ENCODE assay signal across 9 mouse cellular contexts in genomic region chr17:47526856-47527520, GRCm38 (mm10). TPM values are rescaled to one million over a fixed set of nuclear protein-coding genes. Genes with fewer than 3 reads are reported as not detected.
DNase-seq lines count a peak whose midpoint lies in the region; ATAC-seq and TF ChIP-seq lines count a peak whose summit lies in the region.
"Had no signal": no experiment of that assay in that cellular context is flagged by ENCODE, and none has a peak within 500 bp of the region (broad histone marks: within the 10 kb centered on the region; RNA-seq: fewer than 3 reads in every experiment).

No protein-coding gene starts in this region.

- TF ChIP-seq CTCF in intestine, postnatal 0 days (IDR thresholded peaks at IDR 0.05; ENCODE audit: low read depth) = no peak

- intact Hi-C loops in heart, postnatal 36 days (cut with DNase I) = no loop called here

- H3K4me2 ChIP-seq in heart, embryonic 12.5 days = peak overlapping the region; percentile 16; the same call in 1 of the 2 replicates
- H3K4me2 ChIP-seq in intestine, postnatal 0 days (replicated peaks; ENCODE audit: low read depth) = peak overlapping the region; percentile 32; the same call in 1 of the 2 replicates
- peak overlapping the region; percentile 20; the same call in 1 of the 2 replicates for H3K4me2 ChIP-seq in stomach, embryonic 16.5 days (ENCODE audit: low read depth, low read length)

- no peak for ATAC-seq in heart, embryonic 12.5 days (ENCODE audit: insufficient number of reproducible peaks, low FRiP score)
- 0 out of 2 replicates have a peak, but pooled peaks have one; percentile 32 for ATAC-seq in intestine, postnatal 0 days
- peak; percentile 44; the same call in 1 of the 2 replicates for ATAC-seq in stomach, embryonic 16.5 days (ENCODE audit: insufficient read depth, low FRiP score)

- 83% methylated on average over 17 of the region's 17 CpGs for WGBS in heart, embryonic 12.5 days
- WGBS in intestine, postnatal 0 days = 61% methylated on average over 17 of the region's 17 CpGs
- 63% methylated on average over 17 of the region's 17 CpGs for WGBS in stomach, embryonic 16.5 days

- peaks cover 69% of the 10 kb centered on the region for H3K4me1 ChIP-seq in heart, embryonic 12.5 days (replicated peaks)
- H3K4me1 ChIP-seq in intestine, postnatal 0 days (replicated peaks; ENCODE audit: control insufficient read depth, insufficient read depth, low read length) = peaks cover 26% of the 10 kb centered on the region
- H3K4me1 ChIP-seq in stomach, embryonic 16.5 days (ENCODE audit: control insufficient read depth, insufficient read depth, low read length) = peaks cover 54% of the 10 kb centered on the region

- peak overlapping the region; percentile 59 for H3K9ac ChIP-seq in heart, embryonic 12.5 days
- H3K9ac ChIP-seq in intestine, postnatal 0 days (ENCODE audit: low read depth, low read length) = peak overlapping the region; percentile 27; the same call in 1 of the 2 replicates
- H3K9ac ChIP-seq in stomach, embryonic 16.5 days (ENCODE audit: low read length) = peak overlapping the region; percentile 70; the same call in 1 of the 2 replicates

- no peak overlapping the region for H3K4me3 ChIP-seq in heart, embryonic 12.5 days
- no peak overlapping the region for H3K4me3 ChIP-seq in intestine, postnatal 0 days (ENCODE audit: low read depth, low read length)
- no peak overlapping the region for H3K4me3 ChIP-seq in stomach, embryonic 16.5 days (replicated peaks; ENCODE audit: low read length)
- H3K4me3 ChIP-seq: left cerebral cortex, adult 2 months had no signal

- no peaks in the 10 kb centered on the region for H3K36me3 ChIP-seq in heart, embryonic 12.5 days
- no peaks in the 10 kb centered on the region for H3K36me3 ChIP-seq in intestine, postnatal 0 days (ENCODE audit: control insufficient read depth, insufficient read depth)
- H3K36me3 ChIP-seq in stomach, embryonic 16.5 days (ENCODE audit: control insufficient read depth, insufficient read depth, low read length) = no peaks in the 10 kb centered on the region

- H3K27me3 ChIP-seq in heart, embryonic 12.5 days (replicated peaks) = no peaks in the 10 kb centered on the region
- H3K27me3 ChIP-seq in intestine, postnatal 0 days (replicated peaks; ENCODE audit: control insufficient read depth, insufficient read depth, low read length) = no peaks in the 10 kb centered on the region
- H3K27me3 ChIP-seq in stomach, embryonic 16.5 days (ENCODE audit: control insufficient read depth, insufficient read depth, low read length) = no peaks in the 10 kb centered on the region

- DNase-seq in heart, postnatal 36 days = no peak
- DNase-seq in thymus, postnatal 14 days = peak; percentile 54
- no peak for DNase-seq in thymus, postnatal 4 days
- DNase-seq in frontal cortex, postnatal 10 days (ENCODE audit: low spot score in 2 of 2) = no peak
- DNase-seq in cerebellum, adult 11 months = no peak

- H3K27ac ChIP-seq in heart, embryonic 12.5 days (ENCODE audit: poor library complexity, severe bottlenecking) = peak overlapping the region; percentile 95
- H3K27ac ChIP-seq in intestine, postnatal 0 days (ENCODE audit: low read depth, low read length) = peak overlapping the region; percentile 76
- peak overlapping the region; percentile 88 for H3K27ac ChIP-seq in stomach, embryonic 16.5 days (ENCODE audit: low read length)
- H3K27ac ChIP-seq: left cerebral cortex, adult 2 months had no signal

- H3K9me3 ChIP-seq in heart, embryonic 12.5 days (replicated peaks) = no peaks in the 10 kb centered on the region
- H3K9me3 ChIP-seq in intestine, postnatal 0 days (ENCODE audit: control insufficient read depth) = no peaks in the 10 kb centered on the region
- no peaks in the 10 kb centered on the region for H3K9me3 ChIP-seq in stomach, embryonic 16.5 days (replicated peaks; ENCODE audit: control insufficient read depth, low read length)

RNA-seq across cellular contexts. Expression of gene Ccnd3, which starts 22.1 kb away (rescaled TPM):
- polyA plus RNA-seq in heart, embryonic 12.5 days (2016; fragmentation: Nextera tagmentation; extraction: Ambion mirVana) = 533 and 538 TPM in 2 replicates
- 10 to 100 TPM; 79.8 to 88.7 TPM for total RNA-seq in heart, postnatal 36 days (2021)
- polyA plus RNA-seq in intestine, postnatal 0 days (2015; fragmentation: Nextera tagmentation; extraction: Ambion mirVana) = 175 and 180 TPM in 2 replicates
- 334 and 340 TPM in 2 replicates for polyA plus RNA-seq in stomach, embryonic 16.5 days (2015; fragmentation: Nextera tagmentation; extraction: Ambion mirVana)

RNA-seq across cellular contexts. Expression of gene Taf8, which starts 24.9 kb away (rescaled TPM):
- 21.1 and 22.1 TPM in 2 replicates for polyA plus RNA-seq in heart, embryonic 12.5 days (2016; fragmentation: Nextera tagmentation; extraction: Ambion mirVana)
- total RNA-seq in heart, postnatal 36 days (2021) = 10 to 100 TPM; 12.0 to 13.6 TPM
- polyA plus RNA-seq in intestine, postnatal 0 days (2015; fragmentation: Nextera tagmentation; extraction: Ambion mirVana) = 8.3 and 9.2 TPM in 2 replicates
- 25.7 and 27.3 TPM in 2 replicates for polyA plus RNA-seq in stomach, embryonic 16.5 days (2015; fragmentation: Nextera tagmentation; extraction: Ambion mirVana)
